Mouse (Mus musculus): ENCODE measurements at regions not wholly inside any gene's neighbourhood (a gene's known extent, or its start where the extent isn't known, plus 50 kb on each side); places are given as distances from the start of the nearest gene placed in this dataset.

GRCm38 (mm10) chr13:75652966-75653365 is 53.6 kb upstream of the Ell2 start:
- no peak for DNase-seq

Small RNA genes lying in the stretch of these regions (microRNA-seq; reads per million reads assigned to microRNA genes)
- 0 reads per million in 2 experiments for gene Mir682
